Comparison of ENCODE assay signal across 8 mouse cellular contexts in the genomic region with DNA sequence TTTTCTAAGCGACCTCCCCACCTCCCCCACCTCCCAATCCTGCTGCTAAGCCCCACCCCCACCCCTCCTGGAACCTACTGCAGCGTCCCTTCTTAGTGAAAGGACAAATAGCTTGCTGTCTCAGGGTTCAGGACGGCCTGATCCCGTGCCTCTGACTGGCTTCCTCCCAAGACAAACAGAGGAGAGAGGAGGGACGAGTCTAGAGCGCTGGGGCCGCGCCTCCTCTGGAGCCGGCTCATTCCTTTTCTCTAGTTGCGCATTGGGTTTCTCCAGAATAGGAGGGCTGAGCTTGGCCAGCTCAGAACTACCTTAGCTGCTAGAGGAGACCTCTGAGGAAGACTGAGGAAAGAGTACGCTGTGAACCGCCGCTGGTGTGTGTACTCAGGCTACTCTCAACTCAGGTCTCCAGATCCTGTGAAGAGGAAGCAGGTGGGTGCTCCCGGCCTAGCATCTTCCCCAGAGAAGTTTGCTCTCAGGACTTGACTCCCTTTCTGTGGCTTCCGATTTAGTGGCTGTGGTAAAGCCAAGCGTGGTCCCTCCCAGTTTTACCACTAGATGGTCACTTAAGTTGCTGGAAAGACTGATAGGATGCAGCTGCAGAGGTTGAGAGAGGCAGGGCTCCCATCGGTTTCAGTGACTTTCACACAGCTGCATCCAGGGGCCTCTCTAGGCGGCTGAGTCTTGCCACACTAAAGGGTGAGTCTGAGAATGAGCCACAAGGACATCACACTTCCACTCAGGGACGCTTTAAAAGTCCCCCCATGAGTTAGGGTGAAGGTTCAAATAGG. TPM values are rescaled to one million over a fixed set of nuclear protein-coding genes. Genes with fewer than 3 reads are reported as not detected.
DNase-seq lines count a peak whose midpoint lies in the region; ATAC-seq and TF ChIP-seq lines count a peak whose summit lies in the region.

No protein-coding gene starts in this region.

- H3K4me2 ChIP-seq in intestine, postnatal 0 days (replicated peaks; ENCODE audit: low read depth): no peak overlapping the region

- WGBS in cerebellum, adult 2 months: 21% methylated on average over 19 of the region's 19 CpGs
- WGBS in intestine, postnatal 0 days: 9% methylated on average over 19 of the region's 19 CpGs

- no peak; the same call in 1 of the 2 replicates for ATAC-seq in intestine, postnatal 0 days

- peak in 1 of 2 experiments; percentile 33 for DNase-seq in cerebellum, adult 2 months
- DNase-seq in cerebellum, adult 11 months: no peak
- peak; percentile 44 to 46 for DNase-seq in right cerebral cortex, postnatal 10 days (ENCODE audit: low spot score in 2 of 2)
- no peak for DNase-seq in right cerebral cortex, postnatal 25 days
- peak; percentile 42 to 50 for DNase-seq in heart, postnatal 36 days
- DNase-seq in left cerebral cortex, postnatal 36 days (ENCODE audit: low spot score in 2 of 2): peak; percentile 33 to 46
- no peak for DNase-seq in thymus, postnatal 14 days

- no peaks in the 10 kb centered on the region; the same call in 1 of the 2 replicates for H3K27me3 ChIP-seq in cerebellum, adult 2 months (ENCODE audit: control insufficient read depth, insufficient read depth, low read length)
- peaks cover 33% of the 10 kb centered on the region for H3K27me3 ChIP-seq in intestine, postnatal 0 days (replicated peaks; ENCODE audit: control insufficient read depth, insufficient read depth, low read length)

- TF ChIP-seq POLR2A in cerebellum, adult 2 months (IDR thresholded peaks at IDR 0.05; ENCODE audit: borderline replicate concordance, insufficient read depth, low read length): no peak

- peak overlapping the region; percentile 34 for H3K4me3 ChIP-seq in cerebellum, adult 2 months (replicated peaks; ENCODE audit: insufficient read depth, low read depth, low read length)
- H3K4me3 ChIP-seq in intestine, postnatal 0 days (ENCODE audit: low read depth, low read length): no peak overlapping the region

- peak overlapping the region; percentile 72; the same call in 1 of the 2 replicates for H3K27ac ChIP-seq in cerebellum, adult 2 months (ENCODE audit: insufficient read depth, low read length)
- no peak overlapping the region for H3K27ac ChIP-seq in intestine, postnatal 0 days (ENCODE audit: low read depth, low read length)

- intact Hi-C loops in heart, postnatal 36 days (cut with DNase I): no loop called here
- intact Hi-C loops in left cerebral cortex, postnatal 36 days (cut with DNase I): no loop called here

- TF ChIP-seq CTCF in cerebellum, adult 2 months (IDR thresholded peaks at IDR 0.05; ENCODE audit: borderline replicate concordance, insufficient read depth, low read depth, low read length): no peak
- no peak for TF ChIP-seq CTCF in intestine, postnatal 0 days (IDR thresholded peaks at IDR 0.05; ENCODE audit: low read depth)

- H3K9ac ChIP-seq in intestine, postnatal 0 days (ENCODE audit: low read depth, low read length): no peak overlapping the region

- no peaks in the 10 kb centered on the region for H3K4me1 ChIP-seq in cerebellum, adult 2 months (ENCODE audit: control insufficient read depth, insufficient read depth, low read length)
- H3K4me1 ChIP-seq in intestine, postnatal 0 days (replicated peaks; ENCODE audit: control insufficient read depth, insufficient read depth, low read length): no peaks in the 10 kb centered on the region

- peaks cover 7% of the 10 kb centered on the region; the same call in 1 of the 2 replicates for H3K9me3 ChIP-seq in intestine, postnatal 0 days (ENCODE audit: control insufficient read depth)

- no peaks in the 10 kb centered on the region for H3K36me3 ChIP-seq in intestine, postnatal 0 days (ENCODE audit: control insufficient read depth, insufficient read depth)

RNA-seq across cellular contexts. Expression of a gene that starts 3.4 kb away (rescaled TPM):
- 103 and 112 TPM in 2 replicates for polyA plus RNA-seq in cerebellum, adult 2 months (2012; rRNA removed)
- not detected for total RNA-seq in heart, postnatal 36 days (2021)
- 10 to 100 TPM; 14.5 to 15.4 TPM for total RNA-seq in left cerebral cortex, postnatal 36 days (2021)
- polyA plus RNA-seq in intestine, postnatal 0 days (2015; fragmentation: Nextera tagmentation; extraction: Ambion mirVana): not detected in 2 replicates

RNA-seq across cellular contexts. Expression of a gene that starts 12.1 kb away (rescaled TPM):
- polyA plus RNA-seq in cerebellum, adult 2 months (2012; rRNA removed): 11.4 and 14.4 TPM in 2 replicates
- 10 to 100 TPM in 1 of 2 experiments, 1 to 10 TPM in 1; 8.2 to 10.3 TPM for total RNA-seq in heart, postnatal 36 days (2021)
- 10 to 100 TPM; 14.9 to 17.5 TPM for total RNA-seq in left cerebral cortex, postnatal 36 days (2021)
- 13.6 and 16.8 TPM in 2 replicates for polyA plus RNA-seq in intestine, postnatal 0 days (2015; fragmentation: Nextera tagmentation; extraction: Ambion mirVana)

RNA-seq across cellular contexts. Expression of a gene that starts 27.5 kb away (rescaled TPM):
- 118 and 120 TPM in 2 replicates for polyA plus RNA-seq in cerebellum, adult 2 months (2012; rRNA removed)
- 10 to 100 TPM; 73.9 to 75.5 TPM for total RNA-seq in heart, postnatal 36 days (2021)
- 10 to 100 TPM; 61.7 to 74.4 TPM for total RNA-seq in left cerebral cortex, postnatal 36 days (2021)
- 109 and 118 TPM in 2 replicates for polyA plus RNA-seq in intestine, postnatal 0 days (2015; fragmentation: Nextera tagmentation; extraction: Ambion mirVana)

RNA-seq across cellular contexts. Expression of a gene that starts 30.8 kb away (rescaled TPM):
- polyA plus RNA-seq in cerebellum, adult 2 months (2012; rRNA removed): 357 and 400 TPM in 2 replicates
- total RNA-seq in heart, postnatal 36 days (2021): under 1 TPM in 1 of 2 experiments, not detected in 1; 0.19 TPM
- total RNA-seq in left cerebral cortex, postnatal 36 days (2021): 100 to 1,000 TPM; 251 to 278 TPM
- 0.17 and 0.24 TPM in 2 replicates for polyA plus RNA-seq in intestine, postnatal 0 days (2015; fragmentation: Nextera tagmentation; extraction: Ambion mirVana)

RNA-seq across cellular contexts. Expression of a gene that starts 47.3 kb away (rescaled TPM):
- not detected in 2 replicates for polyA plus RNA-seq in cerebellum, adult 2 months (2012; rRNA removed)
- total RNA-seq in heart, postnatal 36 days (2021): not detected
- not detected for total RNA-seq in left cerebral cortex, postnatal 36 days (2021)
- not detected in 2 replicates for polyA plus RNA-seq in intestine, postnatal 0 days (2015; fragmentation: Nextera tagmentation; extraction: Ambion mirVana)

Comparison
In these comparisons a context has a peak if more than half of its experiments do, and no peak if none do; other contexts are left out.
1. DNase-seq: peak in right cerebral cortex, postnatal 10 days (2 of 2), heart, postnatal 36 days (2 of 2) and left cerebral cortex, postnatal 36 days (2 of 2); none in cerebellum, adult 11 months (single experiment), right cerebral cortex, postnatal 25 days (single experiment) and thymus, postnatal 14 days (single experiment).
2. RNA of a gene that starts 3.4 kb away (total RNA-seq): 14.5 to 15.4 TPM in left cerebral cortex, postnatal 36 days; not detected in heart, postnatal 36 days; every median in the first group is over 10 times any median in the second.